Comparison of ENCODE assay signal across 8 mouse cellular contexts in the genomic region with DNA sequence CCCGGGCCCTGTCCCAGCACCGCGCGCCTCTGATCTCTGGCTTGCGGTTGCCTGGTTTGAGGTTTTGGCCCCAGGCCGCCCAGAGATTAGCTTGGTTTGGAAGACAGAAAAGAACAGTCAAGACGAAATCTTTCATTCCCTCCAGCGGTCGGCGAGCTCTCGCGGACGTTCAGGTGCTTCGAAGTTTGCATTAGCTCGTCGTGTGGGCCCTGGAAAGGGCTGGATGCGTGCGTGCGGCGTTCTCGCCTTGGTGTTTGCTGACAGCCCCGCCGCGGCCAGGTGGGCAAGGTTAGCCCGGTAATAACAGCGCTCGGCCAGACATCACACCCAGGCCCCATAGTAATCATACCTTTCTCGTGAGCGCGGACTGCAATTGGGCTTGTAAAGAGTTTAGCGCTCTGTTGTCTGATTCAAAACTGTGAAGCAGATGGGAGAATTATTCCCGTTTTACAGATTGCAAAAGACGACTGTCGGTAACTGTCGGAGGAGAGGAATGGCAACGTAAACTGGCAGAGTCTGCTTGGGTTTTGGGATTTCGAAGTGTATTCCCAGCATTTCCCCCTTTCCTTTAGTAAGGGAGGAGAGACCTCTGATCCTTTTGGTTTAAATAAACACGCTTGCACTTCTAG. TPM values are rescaled to one million over a fixed set of nuclear protein-coding genes. Genes with fewer than 3 reads are reported as not detected.
DNase-seq lines count a peak whose midpoint lies in the region; ATAC-seq and TF ChIP-seq lines count a peak whose summit lies in the region.

No protein-coding gene starts in this region.

- peak overlapping the region; percentile 66 for H3K9ac ChIP-seq in limb, embryonic 12.5 days (replicated peaks)
- peak overlapping the region; percentile 91 for H3K9ac ChIP-seq in neural tube, embryonic 13.5 days

- DNase-seq in kidney, adult 2 months, result no peak
- no peak for DNase-seq in kidney, adult 11 months
- no peak for DNase-seq in G1E (ENCODE audit: low spot score)
- peak; percentile 14 for DNase-seq in fibroblast of lung, adult 2 months (ENCODE audit: low read depth)
- no peak for DNase-seq in embryo, embryonic 10.5 days (ENCODE audit: low spot score)
- no peak for DNase-seq in cerebellum, adult 11 months

- peaks cover 10% of the 10 kb centered on the region; the same call in 1 of the 2 replicates for H3K4me1 ChIP-seq in kidney, adult 2 months (ENCODE audit: control insufficient read depth, insufficient read depth, low read length)
- peaks cover 21% of the 10 kb centered on the region for H3K4me1 ChIP-seq in G1E (ENCODE audit: insufficient read depth, low read depth, low read length)
- H3K4me1 ChIP-seq in limb, embryonic 12.5 days (replicated peaks), result peaks cover 27% of the 10 kb centered on the region
- peaks cover 41% of the 10 kb centered on the region for H3K4me1 ChIP-seq in neural tube, embryonic 13.5 days (replicated peaks)

- peak overlapping the region; percentile 73 for H3K27ac ChIP-seq in kidney, adult 2 months (ENCODE audit: insufficient read depth, low read depth, low read length)
- peak overlapping the region; percentile 95 for H3K27ac ChIP-seq in limb, embryonic 12.5 days
- peak overlapping the region; percentile 95 for H3K27ac ChIP-seq in neural tube, embryonic 13.5 days (replicated peaks)

- H3K4me3 ChIP-seq in kidney, adult 2 months (ENCODE audit: insufficient read depth, low read depth, low read length), result peak overlapping the region; percentile 74
- peak overlapping the region; percentile 87 for H3K4me3 ChIP-seq in G1E (ENCODE audit: low read depth, low read length)
- peak overlapping the region; percentile 93 for H3K4me3 ChIP-seq in limb, embryonic 12.5 days (replicated peaks)
- H3K4me3 ChIP-seq in neural tube, embryonic 13.5 days, result peak overlapping the region; percentile 86

- under 1% methylated on average over 38 of the region's 38 CpGs for WGBS in kidney, adult 2 months
- under 1% methylated on average over 38 of the region's 38 CpGs for WGBS in limb, embryonic 12.5 days
- WGBS in neural tube, embryonic 13.5 days, result under 1% methylated on average over 38 of the region's 38 CpGs

- no peak for TF ChIP-seq CTCF in kidney, adult 2 months (conservative IDR thresholded peaks at IDR 0.05; ENCODE audit: insufficient read depth, insufficient read length, low read depth, low read length)
- no peak for TF ChIP-seq CTCF in G1E (IDR thresholded peaks at IDR 0.05; ENCODE audit: low read depth, low read length)

- TF ChIP-seq POLR2A in kidney, adult 2 months (IDR thresholded peaks at IDR 0.05; ENCODE audit: low read depth, low read length), result no peak

- no peaks in the 10 kb centered on the region for H3K36me3 ChIP-seq in kidney, adult 2 months (ENCODE audit: control insufficient read depth, insufficient read depth, low read length)
- H3K36me3 ChIP-seq in G1E (replicated peaks), result peaks cover 2% of the 10 kb centered on the region
- no peaks in the 10 kb centered on the region; the same call in 1 of the 2 replicates for H3K36me3 ChIP-seq in limb, embryonic 12.5 days
- H3K36me3 ChIP-seq in neural tube, embryonic 13.5 days, result no peaks in the 10 kb centered on the region

- peak overlapping the region; percentile 82 for H3K4me2 ChIP-seq in limb, embryonic 12.5 days
- peak overlapping the region; percentile 90 for H3K4me2 ChIP-seq in neural tube, embryonic 13.5 days

- H3K9me3 ChIP-seq in G1E (replicated peaks), result no peaks in the 10 kb centered on the region
- no peaks in the 10 kb centered on the region for H3K9me3 ChIP-seq in limb, embryonic 12.5 days
- H3K9me3 ChIP-seq in neural tube, embryonic 13.5 days, result no peaks in the 10 kb centered on the region

- no peaks in the 10 kb centered on the region; the same call in 1 of the 2 replicates for H3K27me3 ChIP-seq in kidney, adult 2 months (replicated peaks; ENCODE audit: control insufficient read depth, insufficient read depth, low read length)
- H3K27me3 ChIP-seq in G1E (ENCODE audit: insufficient read depth, low read length), result peaks cover 12% of the 10 kb centered on the region
- no peaks in the 10 kb centered on the region for H3K27me3 ChIP-seq in limb, embryonic 12.5 days
- no peaks in the 10 kb centered on the region for H3K27me3 ChIP-seq in neural tube, embryonic 13.5 days

- ATAC-seq in G1E (ENCODE audit: extremely low read depth, insufficient number of reproducible peaks, low FRiP score, poor library complexity, severe bottlenecking), result no peak
- ATAC-seq in limb, embryonic 12.5 days (ENCODE audit: insufficient number of reproducible peaks, insufficient read depth, low FRiP score, low TSS enrichment, low read depth), result no peak
- ATAC-seq in neural tube, embryonic 13.5 days (ENCODE audit: low read depth), result peak; percentile 71

RNA-seq across cellular contexts. Expression of gene Pik3c2a, which starts 0.6 kb away (rescaled TPM):
- polyA plus RNA-seq in kidney, adult 2 months (2012; rRNA removed), result 5.9 and 8.7 TPM in 2 replicates
- total RNA-seq in G1E (2014; fragmentation: Nextera tagmentation) (43.5 and 45.9 TPM in 2 replicates), G1E (2017) (16.3 and 19.6 TPM in 2 replicates)
- 0.51 and 0.69 TPM in 2 replicates for polyA plus RNA-seq in G1E (2012)
- polyA plus RNA-seq in limb, embryonic 12.5 days (2016; fragmentation: Nextera tagmentation; extraction: Ambion mirVana), result 36.5 and 38.5 TPM in 2 replicates
- polyA plus RNA-seq in neural tube, embryonic 13.5 days (2015; fragmentation: Nextera tagmentation; extraction: Ambion mirVana), result 17.3 TPM in 2 replicates
